Mouse (Mus musculus) ZHBTc4 (cell line): ENCODE measurements around the gene Rln1.

Source experiments
- DNase-seq: peaks from one replicate; pipeline ENCODE4 v3.0.0-alpha.2; 2011; ENCODE audit warnings: low read depth, low spot score

The Rln1 gene

GRCm38 (mm10) chr19:29361468-29362130 is 27.1 kb upstream of the Rln1 start:
- peak; percentile 93 for DNase-seq

- no peak for DNase-seq
Observed at GRCm38 (mm10) chr19:29360251-29360650, 25.8 kb upstream of the Rln1 start.

- DNase-seq: no peak
Observed at GRCm38 (mm10) chr19:29356281-29356680, 21.8 kb upstream of the Rln1 start.

- peak; percentile 89 for DNase-seq
Observed at GRCm38 (mm10) chr19:29354895-29355877, 20.7 kb upstream of the Rln1 start.

- peak; percentile 84 for DNase-seq
Observed at GRCm38 (mm10) chr19:29350991-29351390, 16.5 kb upstream of the Rln1 start.

GRCm38 (mm10) chr19:29345636-29346035 is 11.2 kb upstream of the Rln1 start:
- no peak for DNase-seq

GRCm38 (mm10) chr19:29344868-29345267 is 10.4 kb upstream of the Rln1 start:
- no peak for DNase-seq

GRCm38 (mm10) chr19:29342281-29342680 is 7.8 kb upstream of the Rln1 start:
- DNase-seq: no peak

- DNase-seq: no peak
Observed at GRCm38 (mm10) chr19:29341029-29341428, 6.6 kb upstream of the Rln1 start.

GRCm38 (mm10) chr19:29336624-29337023 is 2.2 kb upstream of the Rln1 start:
- DNase-seq: peak; percentile 13

- peak; percentile 51 for DNase-seq
Observed at GRCm38 (mm10) chr19:29326822-29327552, 7.5 kb downstream of the Rln1 start.

- DNase-seq: no peak
Observed at GRCm38 (mm10) chr19:29326396-29326795, 8.1 kb downstream of the Rln1 start.

GRCm38 (mm10) chr19:29325852-29326180 is 8.7 kb downstream of the Rln1 start:
- no peak for DNase-seq

- DNase-seq: peak; percentile 78
Observed at GRCm38 (mm10) chr19:29325053-29325851, 9.2 kb downstream of the Rln1 start, which contains the start of gene Insl6. Insl6 (minus strand) TSS chr19:29325356.

- no peak for DNase-seq
Observed at GRCm38 (mm10) chr19:29323416-29324049, 10.9 kb downstream of the Rln1 start.

GRCm38 (mm10) chr19:29312661-29313060 is 21.8 kb downstream of the Rln1 start:
- no peak for DNase-seq

GRCm38 (mm10) chr19:29311791-29312190 is 22.7 kb downstream of the Rln1 start:
- no peak for DNase-seq

- no peak for DNase-seq
Observed at GRCm38 (mm10) chr19:29308832-29309231, 25.6 kb downstream of the Rln1 start.

- DNase-seq: no peak
Observed at GRCm38 (mm10) chr19:29302119-29302518, 32.4 kb downstream of the Rln1 start.

GRCm38 (mm10) chr19:29300919-29301318 is 33.6 kb downstream of the Rln1 start:
- no peak for DNase-seq

- DNase-seq: no peak
Observed at GRCm38 (mm10) chr19:29297366-29297765, 37.1 kb downstream of the Rln1 start.
